Mouse (Mus musculus): ENCODE data around the gene Eif1.

GRCm38 (mm10) chr11:100315439-100315838, 4.2 kb upstream of the Eif1 start:
- TF ChIP-seq CTCF (IDR thresholded peaks at IDR 0.05; ENCODE audit: low read depth), result no peak
- TF ChIP-seq EP300 (IDR thresholded peaks at IDR 0.05; ENCODE audit: low read depth), result no peak

All from heart, postnatal 0 days (tissue).